Mouse (Mus musculus): ENCODE measurements around the gene Mtrf1. TPM values are rescaled to one million over a fixed set of nuclear protein-coding genes. Genes with fewer than 3 reads are reported as not detected.
A peak's percentile ranks its signal among the peaks of the same experiment; 100 is the strongest.
"Not testable (repeated sequence)": the region's sequence is repeated elsewhere in the genome, so short reads cannot be mapped to it uniquely, and the experiment has no call there.

The Mtrf1 gene
- total RNA-seq (2021): 6.7 and 7.3 TPM in 2 replicates
- long read RNA-seq, experiment 1, transcript Mtrf1-201 (11 exons, 1,799 nt): major isoform, 6 of 9 reads
- long read RNA-seq, experiment 1, partial matches to known transcripts: 3 of 9 reads
- long read RNA-seq, experiment 1, other reads (novel, unspliced or antisense): 0 of 9 reads
- long read RNA-seq, experiment 2, transcript Mtrf1-201 (11 exons, 1,799 nt): major isoform, 8 of 11 reads
- long read RNA-seq, experiment 2, partial matches to known transcripts: 3 of 11 reads
- long read RNA-seq, experiment 2, other reads (novel, unspliced or antisense): 0 of 11 reads

DNA sequence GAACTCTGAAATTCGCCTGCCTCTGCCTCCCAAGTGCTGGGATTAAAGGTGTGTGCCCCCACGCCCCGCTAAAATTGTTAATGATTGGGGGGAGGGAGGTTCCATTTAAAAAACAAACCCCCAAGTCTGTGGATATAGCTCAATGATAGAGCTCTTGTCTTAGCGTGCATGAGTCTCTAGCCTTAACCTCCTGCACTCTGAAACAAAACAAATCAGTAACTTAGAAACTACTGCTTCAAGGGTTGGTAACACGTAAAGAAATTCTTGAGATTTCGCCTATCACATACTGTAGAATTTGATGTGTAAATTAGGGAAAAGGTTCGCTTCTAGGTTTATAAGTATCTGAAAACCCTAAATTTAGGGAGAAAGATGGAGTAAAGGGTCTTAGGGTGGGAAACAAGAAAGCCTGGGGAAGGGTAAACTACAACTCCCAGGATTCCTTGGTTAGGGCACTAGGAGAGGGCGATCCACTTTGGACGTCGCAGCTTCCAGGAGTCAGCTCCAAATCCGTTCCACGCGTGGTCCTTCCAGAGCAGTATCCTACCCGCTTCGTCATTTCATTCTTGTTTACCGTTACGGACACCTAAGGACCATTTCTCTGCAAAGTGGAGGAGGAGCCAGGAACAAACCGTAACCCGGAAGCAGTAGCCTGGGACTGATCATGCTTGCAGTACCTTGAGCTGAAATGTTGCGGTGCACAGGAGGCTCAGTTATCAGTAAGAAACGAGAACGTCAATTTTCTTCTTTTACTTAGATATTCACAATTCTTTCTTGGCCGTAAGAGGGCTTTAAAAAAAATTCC is at the start of gene Mtrf1:
Gene Mtrf1, plus strand, starts transcription at position 452 of the 802 bp plus-strand sequence.
- DNase-seq: peak; percentile 80

DNA sequence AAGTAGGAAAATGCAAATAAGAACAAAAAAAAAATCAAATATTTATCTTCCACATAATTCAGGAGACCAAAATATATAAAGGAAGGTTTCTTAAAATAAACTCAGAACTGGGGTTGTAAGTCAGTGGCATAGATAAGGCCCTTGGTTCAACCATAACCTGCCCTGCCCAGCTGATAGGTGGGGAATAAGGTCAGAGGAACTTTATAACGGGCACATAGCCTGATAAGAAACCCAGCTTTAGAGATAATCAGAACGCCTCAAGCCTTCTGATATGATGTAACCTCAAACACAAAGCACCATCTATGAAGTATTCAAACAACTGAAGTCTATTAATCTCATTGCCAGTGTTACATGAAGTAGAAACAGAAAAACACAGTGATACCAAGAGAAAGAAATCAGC is 39.5 kb upstream of the Mtrf1 start:
- no peak for DNase-seq

DNA sequence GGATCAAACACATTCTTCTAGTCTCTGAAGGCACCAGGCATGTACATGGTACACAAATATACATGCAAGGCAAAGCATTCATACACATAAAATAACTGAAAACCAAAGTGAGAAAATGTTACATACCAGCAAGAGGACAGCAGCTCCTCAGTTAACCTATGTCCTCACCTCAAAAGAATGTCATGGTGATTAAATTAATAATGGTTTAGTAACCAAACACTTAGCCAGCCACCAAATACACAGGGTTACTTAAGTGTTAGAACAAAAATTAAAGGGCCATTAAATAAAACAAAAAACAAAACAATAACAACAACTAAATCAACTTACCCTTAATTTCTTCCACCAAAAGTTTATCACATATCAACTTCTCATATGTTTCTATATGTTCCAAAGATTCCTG is 20.5 kb upstream of the Mtrf1 start:
- no peak for DNase-seq

DNA sequence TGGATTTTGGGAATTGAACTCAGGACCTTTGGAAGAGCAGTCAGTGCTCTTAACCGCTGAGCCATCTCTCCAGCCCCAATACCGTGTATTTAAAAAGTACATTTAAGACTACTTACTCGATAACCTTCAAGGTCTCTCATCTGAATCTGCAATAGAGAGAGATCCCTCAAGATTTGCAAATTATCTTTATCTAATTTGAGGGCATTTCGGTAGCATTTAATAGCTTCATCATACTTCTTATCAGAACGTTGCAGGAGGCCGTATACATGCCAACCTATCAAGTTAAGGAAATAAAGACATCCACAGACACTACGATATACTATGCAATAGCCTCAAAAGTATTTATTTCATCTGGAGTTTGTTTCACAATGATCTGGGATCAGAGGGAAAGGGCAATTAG is 14.5 kb upstream of the Mtrf1 start:
- DNase-seq: no peak

DNA sequence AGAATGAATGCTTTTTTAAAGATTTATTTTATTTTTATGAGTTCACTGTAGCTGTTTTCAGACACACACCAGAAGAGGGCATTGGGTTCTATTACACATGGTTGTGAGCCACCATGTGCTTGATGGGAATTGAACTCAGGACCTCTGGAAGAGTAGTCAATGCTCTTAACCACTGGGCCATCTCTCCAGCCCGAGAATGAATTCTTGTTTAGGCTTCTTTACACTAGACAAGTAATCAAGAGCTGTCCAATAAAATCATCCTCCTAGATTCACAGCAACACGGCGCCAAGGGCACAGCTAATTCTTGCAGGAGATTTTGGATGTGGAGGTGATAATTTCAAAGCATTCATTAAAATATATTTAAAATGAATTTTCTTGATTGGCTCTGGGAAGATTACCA is 9.3 kb upstream of the Mtrf1 start:
- no peak for DNase-seq

DNA sequence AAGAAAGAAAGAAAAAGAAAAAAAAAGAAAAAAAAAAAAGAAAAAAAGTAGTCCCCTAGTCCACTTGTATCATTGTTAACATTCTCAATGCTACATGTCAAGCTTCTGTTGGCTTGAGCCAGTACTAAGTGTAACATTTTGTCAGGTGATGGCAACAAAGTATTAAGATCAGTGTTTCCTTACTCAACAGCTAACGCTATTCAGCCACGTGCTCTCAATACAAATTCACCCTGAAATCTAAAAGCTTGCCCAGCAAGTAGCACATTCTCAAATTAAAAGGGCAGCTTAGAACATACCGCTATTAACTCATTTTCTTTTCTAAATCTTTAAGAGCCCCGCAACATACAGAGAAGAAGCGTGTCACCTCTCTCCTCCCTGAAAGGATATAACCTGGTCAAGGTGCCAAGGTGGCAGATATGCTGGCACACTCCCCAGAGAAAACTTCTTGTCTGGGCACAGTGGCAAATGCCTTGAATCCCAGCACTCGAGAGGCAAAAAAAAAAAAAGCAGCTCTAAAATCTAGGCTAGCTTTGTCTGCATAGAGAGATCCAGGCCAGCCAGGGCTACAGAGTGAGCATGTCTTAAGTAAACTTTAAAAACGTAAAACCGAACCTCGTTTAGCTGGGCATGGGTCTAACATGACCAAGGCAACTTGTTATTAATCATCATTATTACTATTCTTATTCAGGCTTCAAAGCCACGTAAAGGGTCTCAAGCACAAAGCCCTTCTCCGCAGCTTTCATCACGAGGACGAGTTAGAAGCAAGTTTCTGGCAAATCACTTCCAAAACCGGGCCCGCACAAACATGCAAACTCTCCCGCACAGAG is 7.9 kb upstream of the Mtrf1 start:
- DNase-seq: peak; percentile 25

DNA sequence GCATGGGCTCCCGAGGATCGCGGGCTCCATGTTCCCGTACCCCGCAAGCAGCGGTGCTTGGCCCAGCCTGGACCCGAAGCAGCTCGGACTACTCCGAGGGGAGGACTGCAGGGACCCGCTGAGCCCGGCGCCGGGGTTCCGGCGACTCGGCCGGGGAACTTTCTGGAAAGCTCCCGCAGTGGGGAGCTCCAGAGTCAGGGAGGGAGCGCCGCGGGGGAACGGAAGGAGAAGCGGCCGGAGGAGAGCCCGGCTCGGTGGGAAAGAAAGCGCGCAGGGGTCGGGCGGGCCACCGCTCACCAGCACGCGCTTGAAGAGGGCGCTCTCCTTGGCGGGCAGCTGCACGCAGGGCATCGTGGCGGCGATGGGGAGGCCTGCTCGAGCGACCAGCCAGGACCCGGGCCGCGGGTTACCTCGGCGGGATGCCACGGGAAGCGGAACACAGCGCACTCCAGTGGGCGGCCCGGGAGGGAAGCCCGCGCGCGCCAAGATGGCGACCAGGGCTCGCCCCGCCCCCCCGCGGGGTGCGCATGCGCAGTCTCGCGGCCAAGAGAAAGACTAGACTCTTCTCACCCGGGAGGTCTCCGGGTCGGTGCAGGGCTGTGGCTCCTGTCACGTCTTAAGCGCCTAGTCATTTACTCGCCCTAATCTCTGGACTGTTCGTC is 7.2 kb upstream of the Mtrf1 start, which contains the start of gene Naa16:
Gene Naa16, minus strand, starts transcription at position 514 of the 662 bp plus-strand sequence.
- peak; percentile 98 for DNase-seq

DNA sequence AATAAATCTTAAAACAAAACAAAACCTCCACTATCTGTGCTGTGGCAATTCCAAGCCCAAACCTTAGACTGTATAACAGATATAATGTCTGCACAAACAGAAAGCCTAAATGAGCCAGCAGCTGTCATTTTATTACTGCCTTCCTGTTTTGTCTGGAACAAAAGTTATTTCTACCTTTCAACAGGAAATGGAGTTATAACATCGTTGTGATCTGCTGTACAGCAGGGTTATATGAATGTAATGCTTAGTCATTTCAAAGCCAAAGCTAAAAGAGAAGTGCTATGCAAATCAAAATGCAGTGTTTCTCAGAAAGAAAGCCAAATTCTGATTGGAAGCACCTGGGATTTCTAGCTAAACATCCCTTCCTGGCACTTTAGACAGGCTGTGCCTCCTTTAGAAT is 4.3 kb upstream of the Mtrf1 start:
- DNase-seq: no peak

DNA sequence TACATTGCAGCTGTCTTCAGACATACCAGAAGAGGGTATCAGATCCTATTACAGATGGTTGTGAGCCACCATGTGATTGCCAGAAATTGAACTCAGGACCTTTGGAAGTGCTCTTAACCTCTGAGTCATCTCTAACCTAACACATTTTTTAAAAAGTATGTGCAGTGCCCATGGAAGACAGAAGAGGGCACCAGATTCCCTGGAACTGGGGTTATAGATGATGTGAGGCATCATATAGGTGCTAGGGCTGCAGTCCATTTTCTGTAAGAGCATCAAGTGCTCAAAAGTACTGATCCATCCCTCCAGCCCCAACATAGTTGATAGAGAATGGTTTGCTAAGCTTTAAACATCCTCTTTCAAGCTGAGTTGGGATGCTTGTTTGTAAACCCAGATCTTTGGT is 3.0 kb upstream of the Mtrf1 start:
- peak; percentile 48 for DNase-seq

DNA sequence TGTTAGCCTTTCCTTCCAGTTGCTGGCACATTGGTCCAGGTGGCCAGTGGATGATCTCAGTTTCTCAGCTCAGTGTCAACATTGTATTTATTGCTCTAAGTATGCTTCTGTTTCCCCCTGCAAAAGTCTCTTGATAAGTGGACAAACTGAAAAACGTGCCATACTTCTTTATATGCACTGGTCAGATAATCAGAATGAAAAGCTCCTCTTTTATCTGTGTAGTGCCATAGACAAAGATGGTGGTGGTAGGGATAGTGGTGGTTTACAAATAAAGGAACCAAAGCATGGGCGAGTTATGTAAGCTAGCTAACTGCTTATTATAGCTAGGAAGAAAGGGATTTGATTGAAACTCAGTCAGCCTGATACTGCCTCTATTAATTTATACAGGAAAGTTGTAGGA is 10.1 kb downstream of the Mtrf1 start:
- no peak for DNase-seq

DNA sequence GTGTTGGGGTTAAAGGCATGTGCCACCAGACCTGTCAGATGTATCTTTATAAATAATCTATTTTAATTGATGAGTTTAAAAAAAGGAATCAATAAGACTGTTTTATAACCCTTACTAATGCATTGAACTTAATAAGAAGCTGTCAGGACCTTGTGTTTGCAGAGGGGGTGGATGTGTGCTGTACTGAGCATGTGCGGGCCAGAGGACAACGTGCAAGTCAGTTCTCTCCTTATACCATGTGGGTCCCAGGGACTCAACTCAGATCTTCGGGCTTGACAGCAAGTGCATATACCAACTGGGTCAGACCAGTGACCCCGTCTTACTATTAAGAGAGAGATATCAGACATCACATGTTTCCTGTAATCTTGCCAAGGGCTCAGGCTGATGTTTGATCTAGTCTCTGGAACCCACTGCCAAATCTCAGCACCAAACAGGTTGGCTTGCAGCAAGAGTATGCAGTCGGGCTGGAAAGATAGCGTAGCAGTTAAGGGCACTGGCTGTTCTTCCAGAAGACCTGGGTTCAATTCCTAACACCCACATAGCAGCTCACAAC is 11.8 kb downstream of the Mtrf1 start:
- no peak for DNase-seq

DNA sequence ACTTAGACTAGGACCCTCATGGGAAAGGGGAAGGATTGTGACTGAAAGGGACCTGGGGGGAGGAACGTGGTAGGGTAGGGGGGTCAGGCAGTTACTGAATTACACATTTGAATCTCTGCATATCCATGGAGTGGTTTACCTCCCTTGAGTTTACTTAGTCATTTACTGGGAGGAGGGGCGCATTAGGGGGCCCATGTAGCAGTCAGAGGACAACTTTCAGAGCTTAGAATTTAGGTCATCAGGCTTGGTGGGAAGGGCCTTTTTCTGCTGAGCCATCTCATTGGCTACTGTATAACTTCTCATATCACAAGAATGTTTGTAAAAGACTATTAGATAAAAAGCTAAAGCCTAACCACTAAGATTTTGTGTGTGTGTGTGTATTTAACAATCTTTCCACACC is 13.1 kb downstream of the Mtrf1 start:
- DNase-seq: peak; percentile 32

DNA sequence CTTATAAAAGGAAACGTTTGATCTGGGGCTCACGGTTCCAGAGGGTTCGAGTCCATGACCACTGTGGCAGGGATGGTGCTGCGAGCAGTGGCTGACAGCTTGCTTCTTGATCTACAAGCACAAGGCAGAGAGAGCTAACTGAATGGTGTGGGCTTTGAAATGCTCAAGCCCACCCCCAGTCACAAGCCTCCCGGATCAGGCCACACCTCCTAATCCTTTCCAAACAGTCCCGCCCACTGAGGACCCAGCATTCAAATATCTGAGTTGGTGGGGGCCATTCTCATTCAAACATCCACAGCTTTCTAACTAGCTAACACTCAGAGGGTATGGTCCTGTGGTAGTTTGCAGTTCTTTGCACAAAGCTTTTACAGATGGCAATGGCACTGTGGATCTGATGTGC is 15.5 kb downstream of the Mtrf1 start:
- DNase-seq: no peak

DNA sequence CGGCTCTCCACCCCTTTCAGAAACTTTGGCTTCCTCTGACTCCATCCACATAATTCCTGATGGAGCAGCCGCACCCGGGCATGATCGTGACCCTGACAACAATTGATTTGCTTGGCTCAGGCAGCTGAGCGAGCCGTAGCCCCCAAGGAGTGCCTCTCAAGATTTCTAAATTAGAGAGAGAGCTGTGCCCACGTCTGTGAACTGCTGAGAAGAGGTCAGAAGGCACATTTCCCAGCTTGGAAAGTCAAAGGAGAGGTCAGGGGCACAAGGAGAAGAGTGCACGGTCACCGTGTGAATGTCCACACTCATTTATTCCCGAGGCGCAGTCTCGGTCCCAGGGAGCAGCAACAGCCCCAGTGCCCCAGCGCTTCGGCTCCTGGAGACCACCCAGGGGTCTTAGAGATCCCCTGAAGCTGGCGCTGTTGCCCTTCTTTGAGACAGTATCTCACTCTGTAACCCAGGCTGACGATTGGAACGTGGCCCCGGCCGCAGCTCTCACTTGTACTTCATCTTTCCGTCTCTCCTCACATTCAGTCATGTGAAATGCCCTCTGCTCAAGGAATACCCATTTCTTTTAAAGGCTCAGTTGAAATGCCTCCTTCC is 22.6 kb downstream of the Mtrf1 start:
- no peak for DNase-seq

DNA sequence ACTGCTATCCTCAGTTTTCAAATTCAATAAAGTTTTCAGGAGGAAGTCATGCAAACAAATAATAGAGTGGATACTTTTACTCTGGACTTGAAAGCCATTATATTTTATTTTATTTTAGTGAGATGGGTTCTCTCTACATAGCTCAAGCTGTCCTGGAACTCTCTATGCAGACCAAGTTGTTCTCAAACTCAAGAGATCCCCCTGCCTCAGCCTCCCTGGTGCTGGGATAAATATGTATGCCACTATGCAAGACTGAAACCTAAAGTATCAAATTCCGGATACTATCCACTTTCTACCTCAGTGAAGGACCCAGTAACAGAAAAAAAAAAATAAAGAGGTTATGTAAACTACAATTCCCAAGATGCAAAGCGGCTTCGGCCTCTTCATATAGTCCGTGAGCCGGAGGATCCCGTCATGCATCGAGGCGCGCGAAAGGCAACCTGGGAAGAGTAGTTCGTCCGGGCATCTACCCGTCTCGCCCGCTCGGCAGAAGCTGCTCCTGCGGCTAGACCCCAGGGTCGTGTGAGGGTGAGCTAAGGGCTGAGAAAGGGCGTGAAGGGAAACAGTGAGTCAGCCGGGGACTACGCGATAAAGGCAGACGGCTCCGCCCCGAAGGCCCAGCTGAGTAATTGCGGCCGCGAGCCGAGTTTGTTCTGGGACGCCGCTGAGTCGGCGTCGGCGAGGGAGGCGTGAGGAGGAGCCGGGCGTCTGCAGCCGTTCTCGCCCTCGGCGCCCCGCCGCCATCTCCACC is 28.6 kb downstream of the Mtrf1 start, which contains the start of gene Kbtbd7:
Gene Kbtbd7, plus strand, starts transcription at position 533 of the 751 bp plus-strand sequence.
- DNase-seq: peak; percentile 96

DNA sequence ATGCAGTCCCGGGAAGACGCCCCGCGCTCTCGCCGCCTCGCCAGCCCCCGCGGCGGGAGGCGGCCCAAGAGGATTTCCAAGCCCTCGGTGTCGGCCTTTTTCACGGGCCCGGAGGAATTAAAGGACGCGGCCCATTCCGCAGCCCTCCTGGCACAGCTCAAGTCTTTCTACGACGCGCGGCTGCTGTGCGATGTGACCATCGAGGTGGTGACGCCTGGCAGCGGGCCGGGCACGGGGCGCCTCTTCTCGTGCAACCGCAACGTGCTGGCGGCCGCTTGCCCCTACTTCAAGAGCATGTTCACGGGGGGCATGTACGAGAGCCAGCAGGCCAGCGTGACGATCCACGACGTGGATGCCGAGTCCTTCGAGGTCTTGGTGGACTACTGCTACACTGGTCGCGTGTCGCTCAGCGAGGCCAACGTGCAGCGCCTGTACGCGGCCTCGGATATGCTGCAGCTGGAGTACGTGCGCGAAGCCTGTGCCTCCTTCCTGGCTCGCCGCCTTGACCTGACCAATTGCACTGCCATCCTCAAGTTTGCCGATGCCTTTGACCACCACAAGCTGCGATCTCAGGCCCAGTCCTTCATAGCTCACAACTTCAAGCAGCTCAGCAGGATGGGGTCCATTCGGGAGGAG is 29.3 kb downstream of the Mtrf1 start:
- not testable (repeated sequence) for DNase-seq

DNA sequence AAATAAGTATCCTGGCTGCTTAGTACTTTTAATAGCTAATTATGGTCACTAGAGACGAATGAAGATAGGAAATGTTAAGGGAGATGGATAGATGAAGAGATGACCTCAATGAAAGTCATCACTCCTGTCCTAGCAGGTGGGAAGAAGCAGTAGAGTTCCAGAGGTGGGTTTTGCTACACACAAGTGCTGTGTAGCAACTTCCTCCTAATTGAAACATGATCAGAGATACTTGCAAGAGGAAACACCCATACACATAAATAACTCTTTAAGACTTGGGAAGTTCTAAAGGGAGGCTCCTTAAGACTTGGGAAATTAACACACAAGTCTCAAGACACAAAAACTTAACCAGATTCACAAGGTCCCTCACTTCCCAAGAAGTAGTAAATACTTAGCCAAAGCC is 36.5 kb downstream of the Mtrf1 start:
- no peak for DNase-seq

DNA sequence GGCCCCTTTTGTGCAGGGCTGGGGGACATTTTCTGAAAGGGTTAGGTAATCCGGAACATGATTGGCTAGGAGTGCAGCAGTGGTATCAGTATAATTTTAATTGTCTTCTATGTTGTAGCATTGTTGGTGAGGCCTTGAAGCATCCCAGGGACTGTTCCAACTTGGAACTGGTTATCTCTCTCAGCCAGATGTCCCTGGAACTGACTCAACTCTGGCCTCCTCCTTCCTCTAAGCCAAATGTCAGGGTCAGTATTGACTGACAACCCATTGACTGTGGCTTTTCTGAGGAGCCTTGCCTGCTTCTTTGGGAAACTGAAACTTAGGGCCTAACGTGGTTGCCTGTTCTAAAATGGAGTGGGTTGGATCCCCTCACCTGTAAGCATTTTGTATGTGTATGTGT is 43.1 kb downstream of the Mtrf1 start:
- no peak for DNase-seq

DNA sequence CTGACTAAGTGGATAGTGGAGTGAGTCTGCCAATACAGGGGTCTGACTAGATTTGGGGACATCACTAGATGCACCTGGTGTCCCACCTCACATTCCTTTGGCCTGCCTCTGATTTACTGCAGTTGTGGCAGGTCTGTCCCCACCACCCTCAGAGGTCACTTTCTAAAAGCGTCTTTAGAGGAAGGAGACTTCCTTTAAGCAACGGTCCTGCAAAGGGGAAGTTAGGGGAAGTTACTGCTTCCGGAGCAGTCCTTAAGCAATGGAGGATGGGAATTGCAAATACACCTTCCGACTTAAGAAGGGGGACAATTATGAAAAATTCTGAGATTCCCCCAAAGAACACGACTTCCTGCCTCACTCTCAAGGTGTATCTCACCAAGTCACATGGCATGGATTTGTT is 43.9 kb downstream of the Mtrf1 start:
- DNase-seq: no peak

DNA sequence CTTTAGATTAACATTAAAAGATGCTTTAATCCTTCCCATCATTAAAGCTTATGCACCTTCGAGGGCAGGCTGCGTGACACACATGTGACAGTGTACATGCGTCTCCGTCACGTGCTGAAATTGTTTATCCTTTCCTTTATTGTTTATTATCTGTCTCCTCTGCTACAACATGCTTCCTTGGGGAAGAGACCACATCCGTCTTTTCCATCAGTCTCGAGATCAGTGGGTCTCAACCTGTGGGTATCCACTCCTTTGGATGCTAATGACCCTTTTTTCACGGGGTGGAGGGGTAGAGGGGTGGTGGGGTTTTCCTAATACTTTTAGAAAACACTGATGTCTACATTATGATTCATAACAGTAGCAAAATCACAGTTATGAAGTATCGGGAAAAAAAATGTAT is 47.0 kb downstream of the Mtrf1 start:
- DNase-seq: no peak
